Comparison of ENCODE assay signal across 32 mouse cellular contexts in genomic region chr16:48323133-48323532, GRCm38 (mm10). TPM values are rescaled to one million over a fixed set of nuclear protein-coding genes. Genes with fewer than 3 reads are reported as not detected.
A peak's percentile ranks its signal among the peaks of the same experiment; 100 is the strongest.
DNase-seq lines count a peak whose midpoint lies in the region; ATAC-seq and TF ChIP-seq lines count a peak whose summit lies in the region.
"Had no signal": no experiment of that assay in that cellular context is flagged by ENCODE, and none has a peak within 500 bp of the region (broad histone marks: within the 10 kb centered on the region; RNA-seq: fewer than 3 reads in every experiment).

No protein-coding gene starts in this region.

- H3K27ac ChIP-seq in forebrain, embryonic 16.5 days (ENCODE audit: low read length) = no peak overlapping the region
- H3K27ac ChIP-seq in forebrain, embryonic 10.5 days = no peak overlapping the region
- H3K27ac ChIP-seq in hindbrain, postnatal 0 days = no peak overlapping the region
- H3K27ac ChIP-seq in hindbrain, embryonic 14.5 days = no peak overlapping the region
- H3K27ac ChIP-seq: embryonic facial prominence, embryonic 12.5 days; embryonic facial prominence, embryonic 15.5 days; heart, embryonic 15.5 days; hindbrain, embryonic 10.5 days; hindbrain, embryonic 13.5 days had no signal

- H3K27me3 ChIP-seq in forebrain, embryonic 16.5 days (replicated peaks; ENCODE audit: control insufficient read depth, insufficient read depth, low read length) = no peaks in the 10 kb centered on the region
- H3K27me3 ChIP-seq in forebrain, embryonic 10.5 days (ENCODE audit: poor library complexity, severe bottlenecking) = no peaks in the 10 kb centered on the region
- H3K27me3 ChIP-seq in hindbrain, postnatal 0 days (ENCODE audit: insufficient read depth, low read length) = no peaks in the 10 kb centered on the region
- H3K27me3 ChIP-seq in hindbrain, embryonic 14.5 days (ENCODE audit: control insufficient read depth, insufficient read depth, low read length) = no peaks in the 10 kb centered on the region
- H3K27me3 ChIP-seq: CH12.LX; embryonic facial prominence, embryonic 12.5 days; embryonic facial prominence, embryonic 15.5 days; heart, embryonic 12.5 days; heart, embryonic 15.5 days; hindbrain, embryonic 13.5 days had no signal

- ATAC-seq in forebrain, embryonic 16.5 days = peak; percentile 59
- no peak for ATAC-seq in hindbrain, postnatal 0 days
- ATAC-seq in hindbrain, embryonic 14.5 days (ENCODE audit: low FRiP score) = no peak
- ATAC-seq: intestine, postnatal 0 days had no signal

- H3K36me3 ChIP-seq in forebrain, embryonic 16.5 days (ENCODE audit: control insufficient read depth, insufficient read depth) = no peaks in the 10 kb centered on the region
- H3K36me3 ChIP-seq in forebrain, embryonic 10.5 days (replicated peaks) = no peaks in the 10 kb centered on the region
- H3K36me3 ChIP-seq in hindbrain, postnatal 0 days (ENCODE audit: insufficient read depth, low read length) = no peaks in the 10 kb centered on the region
- no peaks in the 10 kb centered on the region for H3K36me3 ChIP-seq in hindbrain, embryonic 14.5 days (replicated peaks; ENCODE audit: control insufficient read depth, insufficient read depth)
- H3K36me3 ChIP-seq: embryonic facial prominence, embryonic 12.5 days; embryonic facial prominence, embryonic 15.5 days; G1E; heart, embryonic 12.5 days; heart, embryonic 15.5 days; hindbrain, embryonic 10.5 days; hindbrain, embryonic 13.5 days had no signal

- no peak overlapping the region for H3K9ac ChIP-seq in forebrain, embryonic 16.5 days (replicated peaks; ENCODE audit: low read depth, low read length)
- H3K9ac ChIP-seq in hindbrain, postnatal 0 days (replicated peaks; ENCODE audit: low read length) = no peak overlapping the region
- no peak overlapping the region for H3K9ac ChIP-seq in hindbrain, embryonic 14.5 days
- H3K9ac ChIP-seq: embryonic facial prominence, embryonic 12.5 days; embryonic facial prominence, embryonic 15.5 days; heart, embryonic 12.5 days; heart, embryonic 15.5 days; hindbrain, embryonic 13.5 days had no signal

- no peak overlapping the region for H3K4me3 ChIP-seq in forebrain, embryonic 16.5 days (replicated peaks; ENCODE audit: low read length)
- no peak overlapping the region for H3K4me3 ChIP-seq in forebrain, embryonic 10.5 days
- no peak overlapping the region for H3K4me3 ChIP-seq in hindbrain, postnatal 0 days (ENCODE audit: low read length)
- H3K4me3 ChIP-seq in hindbrain, embryonic 14.5 days (replicated peaks; ENCODE audit: low read length) = no peak overlapping the region
- H3K4me3 ChIP-seq: embryonic facial prominence, embryonic 12.5 days; embryonic facial prominence, embryonic 15.5 days; heart, embryonic 12.5 days; heart, embryonic 15.5 days; hindbrain, embryonic 10.5 days; hindbrain, embryonic 13.5 days had no signal

- DNase-seq in cerebellum, postnatal 14 days = peak; percentile 79 to 80
- DNase-seq in cerebellum, adult 11-12 months = no peak
- DNase-seq in forebrain, embryonic 10.5 days (ENCODE audit: extremely low spot score, low spot score) = no peak
- DNase-seq in hindbrain, postnatal 0 days (ENCODE audit: low spot score) = peak; percentile 8
- no peak for DNase-seq in hindbrain, embryonic 14.5 days (ENCODE audit: low spot score)
- peak; percentile 23 for DNase-seq in brain, adult 2 months (ENCODE audit: low read depth, low spot score)
- DNase-seq in layer of hippocampus, adult 11-12 months (ENCODE audit: low spot score) = no peak
- DNase-seq: adrenal gland, adult 2 months; adrenal gland, postnatal 14 days; B cell, adult 2 months; gastrocnemius, postnatal 10 days; gastrocnemius, postnatal 36 days; heart, postnatal 10 days; heart, postnatal 36 days; kidney, adult 2 months had no signal

- H3K9me3 ChIP-seq in forebrain, embryonic 16.5 days (ENCODE audit: control insufficient read depth, low read length) = no peaks in the 10 kb centered on the region
- H3K9me3 ChIP-seq in forebrain, embryonic 10.5 days = no peaks in the 10 kb centered on the region
- no peaks in the 10 kb centered on the region for H3K9me3 ChIP-seq in hindbrain, postnatal 0 days (ENCODE audit: low read length)
- no peaks in the 10 kb centered on the region for H3K9me3 ChIP-seq in hindbrain, embryonic 14.5 days (ENCODE audit: control insufficient read depth, low read length)
- H3K9me3 ChIP-seq: embryonic facial prominence, embryonic 12.5 days; embryonic facial prominence, embryonic 15.5 days; G1E; heart, embryonic 12.5 days; heart, embryonic 15.5 days; hindbrain, embryonic 10.5 days; hindbrain, embryonic 13.5 days had no signal

- TF ChIP-seq CTCF in hindbrain, postnatal 0 days (IDR thresholded peaks at IDR 0.05; ENCODE audit: low read depth) = no peak

- 63% methylated on average over 6 of the region's 6 CpGs for WGBS in forebrain, embryonic 16.5 days
- WGBS in forebrain, embryonic 10.5 days = 87% methylated on average over 6 of the region's 6 CpGs
- WGBS in hindbrain, postnatal 0 days = 65% methylated on average over 6 of the region's 6 CpGs
- WGBS in hindbrain, embryonic 14.5 days = 65% methylated on average over 6 of the region's 6 CpGs

- H3K4me2 ChIP-seq in forebrain, embryonic 16.5 days (ENCODE audit: low read length) = no peak overlapping the region
- H3K4me2 ChIP-seq in hindbrain, postnatal 0 days (ENCODE audit: low read depth, low read length) = no peak overlapping the region
- no peak overlapping the region for H3K4me2 ChIP-seq in hindbrain, embryonic 14.5 days (replicated peaks)
- H3K4me2 ChIP-seq: embryonic facial prominence, embryonic 12.5 days; embryonic facial prominence, embryonic 15.5 days; heart, embryonic 12.5 days; heart, embryonic 15.5 days; hindbrain, embryonic 13.5 days had no signal

- no peaks in the 10 kb centered on the region for H3K4me1 ChIP-seq in forebrain, embryonic 16.5 days (replicated peaks; ENCODE audit: control insufficient read depth, insufficient read depth, low read length)
- no peaks in the 10 kb centered on the region for H3K4me1 ChIP-seq in forebrain, embryonic 10.5 days
- H3K4me1 ChIP-seq in hindbrain, postnatal 0 days (ENCODE audit: insufficient read depth, low read length) = no peaks in the 10 kb centered on the region
- no peaks in the 10 kb centered on the region for H3K4me1 ChIP-seq in hindbrain, embryonic 14.5 days (replicated peaks; ENCODE audit: control insufficient read depth, insufficient read depth, low read length)
- H3K4me1 ChIP-seq: embryonic facial prominence, embryonic 12.5 days; embryonic facial prominence, embryonic 15.5 days; heart, embryonic 12.5 days; heart, embryonic 15.5 days; hindbrain, embryonic 10.5 days; hindbrain, embryonic 13.5 days had no signal

RNA-seq across cellular contexts. Expression of gene Dppa2, which starts 19.4 kb away (rescaled TPM):
- polyA plus RNA-seq in forebrain, embryonic 16.5 days (2015; fragmentation: Nextera tagmentation; extraction: Ambion mirVana) = not detected in 2 replicates
- not detected in 2 replicates for polyA plus RNA-seq in forebrain, embryonic 10.5 days (2016; fragmentation: Nextera tagmentation; extraction: Ambion mirVana)
- 0.26 TPM in 1 of 2 replicates, not detected in the other for total RNA-seq in hindbrain, postnatal 0 days (2014; rRNA removed)
- 0.11 TPM in 1 of 2 replicates, not detected in the other for polyA plus RNA-seq in hindbrain, postnatal 0 days (2015; fragmentation: Nextera tagmentation; extraction: Ambion mirVana)
- not detected in 2 replicates for polyA plus RNA-seq in hindbrain, embryonic 14.5 days (2014; fragmentation: Nextera tagmentation; extraction: Ambion mirVana)
- total RNA-seq: adrenal gland, adult 2 months; adrenal gland, postnatal 14 days; adrenal gland, postnatal 4 days; CH12.LX; common myeloid progenitor, adult 5-6 weeks; gastrocnemius, adult 18-20 months; gastrocnemius, postnatal 10 days; gastrocnemius, postnatal 36 days; granulocyte monocyte progenitor cell, adult 5-6 weeks; heart, postnatal 10 days; heart, postnatal 36 days had no signal
- polyA plus RNA-seq: adrenal gland, adult 2 months; embryonic facial prominence, embryonic 12.5 days; embryonic facial prominence, embryonic 15.5 days; G1E; heart, embryonic 12.5 days; heart, embryonic 15.5 days; hindbrain, embryonic 10.5 days; kidney, adult 2 months; kidney, embryonic 14.5 days had no signal

RNA-seq across cellular contexts. Expression of gene Dppa4, which starts 39.6 kb away (rescaled TPM):
- polyA plus RNA-seq in forebrain, embryonic 16.5 days (2015; fragmentation: Nextera tagmentation; extraction: Ambion mirVana) = not detected in 2 replicates
- not detected in 2 replicates for polyA plus RNA-seq in forebrain, embryonic 10.5 days (2016; fragmentation: Nextera tagmentation; extraction: Ambion mirVana)
- total RNA-seq in hindbrain, postnatal 0 days (2014; rRNA removed) = not detected in 2 replicates
- not detected in 2 replicates for polyA plus RNA-seq in hindbrain, postnatal 0 days (2015; fragmentation: Nextera tagmentation; extraction: Ambion mirVana)
- polyA plus RNA-seq in hindbrain, embryonic 14.5 days (2014; fragmentation: Nextera tagmentation; extraction: Ambion mirVana) = not detected in 2 replicates
- total RNA-seq: adrenal gland, adult 2 months; adrenal gland, postnatal 14 days; adrenal gland, postnatal 4 days; CH12.LX; common myeloid progenitor, adult 5-6 weeks; gastrocnemius, adult 18-20 months; gastrocnemius, postnatal 10 days; gastrocnemius, postnatal 36 days; granulocyte monocyte progenitor cell, adult 5-6 weeks; heart, postnatal 10 days; heart, postnatal 36 days had no signal
- polyA plus RNA-seq: adrenal gland, adult 2 months; cerebellum, adult 2 months; embryonic facial prominence, embryonic 12.5 days; embryonic facial prominence, embryonic 15.5 days; heart, embryonic 12.5 days; heart, embryonic 15.5 days; hindbrain, embryonic 13.5 days; intestine, embryonic 14.5 days; intestine, postnatal 0 days; kidney, adult 2 months; kidney, embryonic 14.5 days had no signal

Comparison
In these comparisons a context has a peak if more than half of its experiments do, and no peak if none do; other contexts are left out.
1. DNase-seq: peak in cerebellum, postnatal 14 days (2 of 2), hindbrain, postnatal 0 days (single experiment) and brain, adult 2 months (single experiment); none in cerebellum, adult 11-12 months (single experiment), forebrain, embryonic 10.5 days (single experiment), hindbrain, embryonic 14.5 days (single experiment) and layer of hippocampus, adult 11-12 months (single experiment).